Mouse (Mus musculus) embryonic fibroblast, embryonic 13.5 days (primary cell): ENCODE measurements around the gene Chmp5.

Experiments
- CTCF ChIP-seq: IDR thresholded peaks from 2 replicates; pipeline ENCODE4 v1.5.1; 2011; ENCODE audit warnings: mild to moderate bottlenecking, control low read depth, low read length, moderate library complexity, borderline replicate concordance; ENCODE audit not compliant: insufficient read depth
- POLR2A ChIP-seq: IDR thresholded peaks from 2 replicates; pipeline ENCODE4 v1.6.1; 2011; ENCODE audit warnings: low read depth, mild to moderate bottlenecking, control low read depth, low read length, moderate library complexity

- TF ChIP-seq POLR2A (no peak), CTCF (no peak)
Observed at GRCm38 (mm10) chr4:40955942-40956341, 7.7 kb downstream of the Chmp5 start.
